Mouse (Mus musculus): ENCODE measurements around the gene Wwox.
"Not testable (repeated sequence)": the region's sequence is repeated elsewhere in the genome, so short reads cannot be mapped to it uniquely, and the experiment has no call there.

Gene Wwox

GRCm38 (mm10) chr8:114801428-114802134 lies 362.1 kb downstream of the Wwox start:
- no peak for DNase-seq (ENCODE audit: extremely low read depth, low read depth)

- DNase-seq (ENCODE audit: extremely low read depth, low read depth): no peak
Observed at GRCm38 (mm10) chr8:114803113-114803512, 363.7 kb downstream of the Wwox start.

- DNase-seq (ENCODE audit: extremely low read depth, low read depth): no peak
Observed at GRCm38 (mm10) chr8:114806826-114807420, 367.5 kb downstream of the Wwox start.

- no peak for DNase-seq (ENCODE audit: extremely low read depth, low read depth)
Observed at GRCm38 (mm10) chr8:114807676-114808426, 368.4 kb downstream of the Wwox start.

GRCm38 (mm10) chr8:114810470-114810869 lies 371.0 kb downstream of the Wwox start:
- no peak for DNase-seq (ENCODE audit: extremely low read depth, low read depth)

GRCm38 (mm10) chr8:114813830-114814229 lies 374.4 kb downstream of the Wwox start:
- no peak for DNase-seq (ENCODE audit: extremely low read depth, low read depth)

GRCm38 (mm10) chr8:114814769-114815736 lies 375.6 kb downstream of the Wwox start:
- no peak for DNase-seq (ENCODE audit: extremely low read depth, low read depth)

GRCm38 (mm10) chr8:114816343-114816742 lies 376.9 kb downstream of the Wwox start:
- no peak for DNase-seq (ENCODE audit: extremely low read depth, low read depth)

- no peak for DNase-seq (ENCODE audit: extremely low read depth, low read depth)
Observed at GRCm38 (mm10) chr8:114816949-114817348, 377.5 kb downstream of the Wwox start.

GRCm38 (mm10) chr8:114821543-114821942 lies 382.1 kb downstream of the Wwox start:
- no peak for DNase-seq (ENCODE audit: extremely low read depth, low read depth)

- no peak for DNase-seq (ENCODE audit: extremely low read depth, low read depth)
Observed at GRCm38 (mm10) chr8:114825460-114825859, 386.0 kb downstream of the Wwox start.

GRCm38 (mm10) chr8:114826991-114827390 lies 387.5 kb downstream of the Wwox start:
- DNase-seq (ENCODE audit: extremely low read depth, low read depth): no peak

GRCm38 (mm10) chr8:114827810-114828209 lies 388.4 kb downstream of the Wwox start:
- DNase-seq (ENCODE audit: extremely low read depth, low read depth): not testable (repeated sequence)

- no peak for DNase-seq (ENCODE audit: extremely low read depth, low read depth)
Observed at GRCm38 (mm10) chr8:114831595-114831994, 392.1 kb downstream of the Wwox start.

- DNase-seq (ENCODE audit: extremely low read depth, low read depth): no peak
Observed at GRCm38 (mm10) chr8:114832251-114832774, 392.9 kb downstream of the Wwox start.

- no peak for DNase-seq (ENCODE audit: extremely low read depth, low read depth)
Observed at GRCm38 (mm10) chr8:114834730-114835129, 395.3 kb downstream of the Wwox start.

GRCm38 (mm10) chr8:114839998-114840397 lies 400.5 kb downstream of the Wwox start:
- DNase-seq (ENCODE audit: extremely low read depth, low read depth): no peak

- no peak for DNase-seq (ENCODE audit: extremely low read depth, low read depth)
Observed at GRCm38 (mm10) chr8:114847666-114848065, 408.2 kb downstream of the Wwox start.

GRCm38 (mm10) chr8:114849461-114849860 lies 410.0 kb downstream of the Wwox start:
- DNase-seq (ENCODE audit: extremely low read depth, low read depth): no peak

- no peak for DNase-seq (ENCODE audit: extremely low read depth, low read depth)
Observed at GRCm38 (mm10) chr8:114850014-114850870, 410.8 kb downstream of the Wwox start.
